Mouse (Mus musculus) mouse embryonic stem cell (cell line): ENCODE results near the gene Kdm5b.

Experiments used
- in situ Hi-C, 2 experiments: fragments of 300-500 bp; cut with MboI; formaldehyde crosslinking; loops; 1 replicate in 1 of 2; 3 replicates in 1 of 2; pipeline ENCODE4 v1.14.3; 2019 to 2020; ENCODE audit warnings: low sequenced_read_pairs in 2 of 2, low pct_unique_long_range_greater_than_20kb in 1 of 2, mixed read lengths in 1 of 2; ENCODE audit not compliant: unreplicated experiment in 1 of 2

Kdm5b gene

DNA sequence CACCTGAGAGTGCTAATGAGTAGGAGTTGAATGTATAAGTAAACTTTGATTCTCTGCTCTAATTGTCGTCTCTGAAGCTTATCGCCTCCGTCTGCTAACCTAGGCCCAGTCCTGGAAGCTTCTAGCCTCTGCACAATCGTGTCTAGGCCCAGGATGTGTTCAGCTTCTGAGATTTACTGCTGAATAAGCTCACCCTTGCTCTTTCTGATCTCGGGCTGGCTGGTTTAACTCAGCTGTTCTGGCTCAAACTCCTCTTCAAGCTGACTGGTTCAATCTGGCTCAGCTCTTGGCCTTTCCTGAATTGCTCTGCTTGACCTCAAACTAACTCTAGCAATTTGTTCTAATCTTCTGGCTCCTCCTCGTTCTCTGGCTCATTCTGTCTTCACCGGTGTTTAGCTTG is 100.2 kb downstream of the Kdm5b start:
- in situ Hi-C loops: no loop called here

DNA sequence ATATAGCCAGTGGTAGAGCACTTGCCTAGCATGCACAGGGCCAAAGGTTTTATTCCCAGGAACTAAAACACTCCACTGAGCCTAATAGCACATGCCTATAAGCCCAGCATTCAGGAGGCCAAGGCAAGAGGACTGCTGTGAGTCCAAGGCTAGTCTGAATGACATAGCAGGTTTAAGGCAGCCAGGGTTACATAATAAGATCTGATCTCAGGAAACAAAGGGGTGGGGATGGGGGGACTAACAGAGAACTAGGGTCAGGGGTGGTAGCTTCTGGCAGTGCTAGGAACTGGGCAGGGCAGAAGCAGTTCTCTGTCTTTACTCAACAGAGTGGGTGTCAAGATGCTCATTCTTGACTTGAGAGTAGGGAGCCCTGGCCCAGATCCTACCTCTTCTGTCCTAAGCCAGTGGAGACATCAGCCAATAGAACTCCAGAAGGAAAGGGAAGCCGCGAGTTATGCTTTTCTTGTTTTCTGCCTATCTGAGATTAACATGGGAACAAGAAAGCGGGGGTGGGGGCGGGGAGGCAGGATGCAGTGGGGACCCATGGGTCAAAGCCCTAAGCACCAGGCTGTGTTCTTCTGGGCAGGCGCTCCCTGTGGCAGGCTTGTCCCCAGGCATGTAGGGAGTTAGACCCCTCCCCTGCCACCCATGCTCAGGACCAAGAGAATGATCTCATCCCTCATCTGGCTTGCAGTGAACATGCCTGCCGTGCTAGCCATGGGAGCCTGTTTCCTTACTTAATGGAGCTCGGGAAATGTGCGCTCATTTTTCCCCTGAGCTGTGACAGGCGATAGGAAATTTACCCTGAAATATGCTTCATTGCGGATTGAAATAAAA is 111.5 kb downstream of the Kdm5b start:
- in situ Hi-C loops: no loop called here

DNA sequence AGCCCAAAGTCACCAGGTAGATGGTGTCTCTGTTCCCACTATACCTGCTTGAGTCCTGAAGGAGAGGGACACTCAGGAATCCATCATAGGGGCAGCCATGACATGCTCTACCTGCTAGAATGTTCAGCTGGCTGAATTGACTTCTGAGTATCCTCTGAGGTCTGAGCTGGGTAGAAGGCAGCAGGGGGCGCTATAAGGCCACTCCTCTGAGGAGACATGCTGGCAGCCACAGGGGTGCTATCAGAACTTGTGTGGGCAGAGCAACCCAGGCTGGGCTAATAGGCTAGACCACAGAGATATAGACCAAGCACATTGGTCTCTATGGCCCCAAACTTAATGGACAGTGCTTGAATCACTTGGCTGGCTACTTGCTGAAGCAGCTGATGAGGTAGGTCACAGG is 114.3 kb downstream of the Kdm5b start:
- in situ Hi-C loops: no loop called here

DNA sequence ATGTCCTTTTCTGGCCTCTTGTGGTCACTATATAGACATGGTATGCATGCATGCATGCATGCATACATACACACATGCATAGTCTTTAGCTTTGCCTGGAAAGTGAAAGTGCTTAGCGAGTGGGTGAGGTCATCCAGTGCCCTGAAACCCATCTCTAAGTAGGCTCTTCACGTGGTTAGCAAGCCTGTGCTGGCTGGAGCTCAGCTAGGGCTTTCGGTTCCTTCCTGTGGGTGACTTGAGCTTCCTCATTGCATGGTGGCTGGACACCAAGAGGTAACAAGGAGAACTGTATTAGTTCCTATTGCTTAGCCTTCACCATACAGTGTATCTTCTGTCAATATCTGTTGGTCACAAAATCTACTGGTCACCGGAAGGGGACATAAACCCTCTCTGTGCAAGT is 119.5 kb downstream of the Kdm5b start:
- in situ Hi-C loops: no loop called here

DNA sequence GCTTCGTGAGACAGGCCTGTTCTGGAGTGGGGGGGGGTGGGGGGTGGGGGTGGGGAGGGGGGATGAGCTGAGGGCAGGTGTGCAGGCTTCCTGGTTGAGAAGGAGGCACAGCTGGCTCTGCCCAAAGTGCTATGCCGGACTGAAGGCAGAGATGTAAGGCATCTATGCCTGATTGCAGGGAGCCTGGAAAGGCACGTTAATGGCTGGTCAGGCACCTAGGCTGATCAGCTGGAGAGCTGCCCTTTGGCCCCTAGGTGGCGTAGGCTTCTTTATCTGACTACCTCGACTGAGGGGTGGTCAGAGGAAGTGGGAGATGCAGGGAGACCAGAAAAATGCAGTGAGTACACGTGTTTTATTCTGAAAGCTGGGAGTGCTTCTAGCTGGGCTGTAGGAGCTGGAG is 120.6 kb downstream of the Kdm5b start:
- in situ Hi-C loops: no loop called here

DNA sequence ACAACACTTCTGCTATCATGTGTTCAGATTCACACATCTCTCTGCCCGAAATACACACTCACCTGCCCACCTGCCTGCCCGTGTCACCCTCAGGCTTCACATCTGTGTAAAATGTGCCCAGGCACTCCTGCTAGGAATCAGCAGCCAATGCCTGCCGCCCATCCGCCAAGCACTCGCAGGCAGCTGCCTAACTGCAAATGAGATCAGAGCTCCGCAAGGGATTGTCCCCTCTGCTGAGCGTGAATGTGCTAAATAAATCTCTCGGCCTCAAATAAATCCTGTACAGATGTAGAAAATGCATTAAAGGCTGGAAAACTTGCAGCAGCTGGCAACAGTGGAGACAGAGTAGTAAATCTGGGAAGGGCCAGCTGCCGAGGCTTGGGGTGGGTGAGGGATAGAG is 122.5 kb downstream of the Kdm5b start:
- in situ Hi-C loops: no loop called here
